Comparison of ENCODE assay signal across 17 mouse cellular contexts in genomic region chr1:187307335-187307734, GRCm38 (mm10).
"Had no signal": no experiment of that assay in that cellular context is flagged by ENCODE, and none has a peak within 500 bp of the region (broad histone marks: within the 10 kb centered on the region; RNA-seq: fewer than 3 reads in every experiment).

No protein-coding gene starts in this region.

- H3K9me3 ChIP-seq: kidney, embryonic 15.5 days; limb, embryonic 12.5 days; limb, embryonic 15.5 days; midbrain, embryonic 13.5 days had no signal

- H3K4me3 ChIP-seq: kidney, embryonic 15.5 days; limb, embryonic 12.5 days; limb, embryonic 15.5 days; midbrain, embryonic 13.5 days had no signal

- H3K36me3 ChIP-seq: limb, embryonic 15.5 days had no signal

- H3K9ac ChIP-seq: kidney, embryonic 15.5 days; limb, embryonic 12.5 days; limb, embryonic 15.5 days; liver, embryonic 14.5 days; liver, postnatal 0 days; lung, embryonic 14.5 days; midbrain, embryonic 13.5 days had no signal

- H3K27ac ChIP-seq: kidney, embryonic 15.5 days; limb, embryonic 12.5 days; limb, embryonic 15.5 days; liver, embryonic 14.5 days; macrophage; midbrain, embryonic 13.5 days; stomach, postnatal 0 days had no signal

- H3K4me2 ChIP-seq: kidney, embryonic 15.5 days; limb, embryonic 12.5 days; limb, embryonic 15.5 days; liver, embryonic 11.5 days; lung, embryonic 14.5 days; midbrain, embryonic 13.5 days had no signal

- DNase-seq: kidney, postnatal 10 days; kidney, postnatal 36 days; left cerebral cortex, postnatal 4 days; liver, postnatal 0 days; lung, embryonic 14.5 days; thymus, adult 2 months; thymus, postnatal 14 days; thymus, postnatal 4 days had no signal

- H3K27me3 ChIP-seq: kidney, embryonic 15.5 days; limb, embryonic 12.5 days; limb, embryonic 15.5 days; midbrain, embryonic 13.5 days had no signal

- ATAC-seq: liver, postnatal 0 days; lung, postnatal 0 days; midbrain, embryonic 13.5 days had no signal

- H3K4me1 ChIP-seq: limb, embryonic 12.5 days; limb, embryonic 15.5 days had no signal
